Mouse (Mus musculus) kidney, embryonic 16.5 days (tissue): ENCODE results near the gene Fermt1. TPM values are rescaled to one million over a fixed set of nuclear protein-coding genes. Genes with fewer than 3 reads are reported as not detected.
A peak's percentile ranks its signal among the peaks of the same experiment; 100 is the strongest.

Experiments used
- ATAC-seq: fragments of 200-750 bp; cut with Nextera tagmentation; 2 replicates; pipeline ENCODE4 v1.8.0; 2017; ENCODE audit warnings: moderate TSS enrichment; ENCODE audit not compliant: low FRiP score, low TSS enrichment
- H3K27ac ChIP-seq: fragments of 300-500 bp; sonication (generic); 2 replicates; pipeline ENCODE4 v1.5.1; 2014; ENCODE audit warnings: low read length
- H3K27me3 ChIP-seq: fragments of 300-500 bp; sonication (generic); 2 replicates; pipeline ENCODE4 v1.6.1; 2014; ENCODE audit warnings: low read length, control low read depth, mixed read lengths; ENCODE audit not compliant: insufficient read depth
- H3K36me3 ChIP-seq: fragments of 300-500 bp; sonication (generic); 2 replicates; pipeline ENCODE4 v1.6.1; 2014; ENCODE audit warnings: low read length, control low read depth, mixed read lengths; ENCODE audit not compliant: insufficient read depth
- H3K4me1 ChIP-seq: fragments of 300-500 bp; sonication (generic); 2 replicates; pipeline ENCODE4 v1.6.1; 2014; ENCODE audit warnings: low read length, control low read depth, mixed read lengths; ENCODE audit not compliant: insufficient read depth
- H3K4me2 ChIP-seq: fragments of 300-500 bp; sonication (generic); replicated peaks from 2 replicates; pipeline ENCODE4 v1.6.1; 2014; ENCODE audit warnings: low read depth, low read length
- H3K4me3 ChIP-seq: fragments of 300-500 bp; sonication (generic); 2 replicates; pipeline ENCODE4 v1.5.1; 2014; ENCODE audit warnings: mild to moderate bottlenecking, low read length
- H3K9ac ChIP-seq: fragments of 300-500 bp; sonication (generic); replicated peaks from 2 replicates; pipeline ENCODE4 v1.6.1; 2014; ENCODE audit warnings: low read length
- H3K9me3 ChIP-seq: fragments of 300-500 bp; sonication (generic); 2 replicates; pipeline ENCODE4 v1.6.1; 2016; ENCODE audit warnings: low read length, control low read depth
- WGBS: fragments of 180-500 bp; shearing (Covaris S2); extraction: QIAGEN DNeasy Blood & Tissue Kit; methylation state at CpG from one replicate; pipeline ENCODE4 v1.1.7; 2014; 5-methylcytosine and 5-hydroxymethylcytosine counted together
- polyA plus RNA-seq: library from polyadenylated mRNA; unstranded; fragments of >200 nt; fragmentation: Nextera tagmentation; extraction: Ambion mirVana; gene quantifications from 2 replicates; pipeline ENCODE4 v1.2.1, GENCODE M21; 2015

The Fermt1 gene
- 13.7 and 15.8 TPM in 2 replicates for polyA plus RNA-seq

DNA sequence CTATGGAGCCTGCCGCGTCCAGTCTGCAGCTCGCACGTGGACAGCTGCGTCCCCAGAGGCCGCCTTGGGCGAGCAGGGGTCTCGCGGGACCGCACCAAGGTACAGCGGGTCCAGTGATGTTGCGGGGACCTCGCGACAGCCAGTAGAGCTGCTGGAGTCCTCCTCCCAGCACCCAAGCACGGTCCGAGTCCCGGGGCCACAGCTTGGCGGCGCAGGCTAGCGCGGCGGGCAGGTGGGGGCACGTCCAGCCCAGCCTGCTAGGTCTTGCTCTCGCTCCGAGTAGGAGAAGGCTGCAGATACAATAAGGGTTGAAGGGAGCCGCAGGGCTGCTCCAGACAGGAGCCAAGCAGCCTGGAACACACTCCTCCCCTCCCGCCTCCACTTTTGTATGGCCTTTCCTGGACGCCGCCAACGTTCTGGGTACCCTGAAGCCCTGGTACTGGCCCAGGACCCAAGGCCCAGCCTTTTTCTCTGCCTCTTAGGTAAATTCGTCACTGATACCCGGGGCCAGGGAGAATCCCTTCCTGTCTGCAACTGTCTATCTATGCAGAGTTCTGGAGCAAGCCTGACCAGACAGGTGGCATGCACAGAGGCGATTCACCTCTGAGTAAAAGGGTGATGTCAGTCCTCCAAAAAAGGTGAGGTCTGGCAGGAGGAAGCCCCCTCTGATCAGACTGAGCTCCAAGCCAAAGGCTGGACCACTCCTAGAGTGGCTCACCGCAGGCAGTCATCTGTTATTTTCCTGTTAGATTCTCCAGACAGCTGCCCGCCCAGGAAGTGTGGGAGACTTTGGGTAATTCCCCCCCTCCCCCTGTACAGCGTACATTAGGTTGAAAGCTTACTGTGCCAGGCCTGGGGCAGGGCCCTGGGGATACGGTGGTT is at the start of gene Fermt1:
Gene Fermt1 (minus strand): TSS at position 581 of the 882 bp plus-strand sequence.
- ATAC-seq = peak; percentile 93
- Histone ChIP-seq H3K27ac (peak within 1 kb of the TSS; percentile 26), H3K4me2 (peak within 1 kb of the TSS; percentile 53), H3K4me3 (peak within 1 kb of the TSS; percentile 42), H3K9ac (peak within 1 kb of the TSS; percentile 42), H3K36me3 (no peaks in the 10 kb centered on the region), H3K9me3 (no peaks in the 10 kb centered on the region), H3K4me1 (peaks cover 7% of the 10 kb centered on the region; the same call in 1 of the 2 replicates), H3K27me3 (peaks cover 46% of the 10 kb centered on the region)
- 2% methylated on average over 37 of the region's 37 CpGs for WGBS

DNA sequence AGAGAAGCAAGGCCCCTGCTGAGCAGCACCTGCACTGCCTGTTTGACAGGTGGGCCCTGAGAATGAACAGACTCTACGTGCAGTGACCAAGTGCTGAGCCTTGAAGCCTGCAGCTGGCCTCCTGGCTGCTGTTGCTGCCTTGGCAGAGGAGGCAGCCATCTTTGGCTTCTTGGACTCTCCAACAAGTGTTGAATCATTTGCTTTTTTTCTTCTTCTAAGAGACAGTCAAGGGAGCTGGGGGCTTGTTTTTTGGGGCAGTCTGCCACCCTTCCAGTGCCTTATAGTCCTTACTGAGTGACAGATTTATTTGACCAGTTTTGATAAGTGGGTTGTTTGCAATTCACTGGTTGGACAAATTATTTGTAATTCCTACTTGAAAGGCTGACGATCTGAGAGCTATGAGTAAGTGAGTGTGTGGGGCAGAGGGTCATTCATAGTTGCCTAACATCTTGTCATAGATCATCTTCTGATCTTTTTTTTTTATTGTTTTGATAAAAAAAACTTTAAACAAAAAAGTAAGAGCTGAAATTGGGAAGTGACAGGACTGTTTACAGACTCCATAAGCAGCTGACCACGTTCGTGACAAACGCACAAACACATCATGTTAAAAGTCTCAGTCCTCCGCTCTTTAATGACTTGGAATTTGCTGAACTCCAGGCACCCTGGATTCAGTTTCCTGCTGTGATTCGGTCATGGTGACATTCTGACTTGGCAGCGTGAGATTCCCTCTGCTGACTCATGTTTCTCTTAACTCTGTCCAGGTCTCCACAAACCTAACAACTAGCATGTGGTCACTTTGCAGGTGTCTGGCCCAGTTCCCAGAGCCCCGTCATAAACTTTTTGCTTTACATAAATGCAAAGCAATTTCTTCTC is 47.2 kb upstream of the Fermt1 start:
- Histone ChIP-seq H3K27ac (no peak overlapping the region), H3K36me3 (no peaks in the 10 kb centered on the region), H3K9ac (no peak overlapping the region), H3K9me3 (no peaks in the 10 kb centered on the region), H3K27me3 (no peaks in the 10 kb centered on the region), H3K4me3 (no peak overlapping the region), H3K4me2 (no peak overlapping the region), H3K4me1 (peaks cover 3% of the 10 kb centered on the region; the same call in 1 of the 2 replicates)
- no peak for ATAC-seq
- 44% methylated on average over 9 of the region's 9 CpGs for WGBS

DNA sequence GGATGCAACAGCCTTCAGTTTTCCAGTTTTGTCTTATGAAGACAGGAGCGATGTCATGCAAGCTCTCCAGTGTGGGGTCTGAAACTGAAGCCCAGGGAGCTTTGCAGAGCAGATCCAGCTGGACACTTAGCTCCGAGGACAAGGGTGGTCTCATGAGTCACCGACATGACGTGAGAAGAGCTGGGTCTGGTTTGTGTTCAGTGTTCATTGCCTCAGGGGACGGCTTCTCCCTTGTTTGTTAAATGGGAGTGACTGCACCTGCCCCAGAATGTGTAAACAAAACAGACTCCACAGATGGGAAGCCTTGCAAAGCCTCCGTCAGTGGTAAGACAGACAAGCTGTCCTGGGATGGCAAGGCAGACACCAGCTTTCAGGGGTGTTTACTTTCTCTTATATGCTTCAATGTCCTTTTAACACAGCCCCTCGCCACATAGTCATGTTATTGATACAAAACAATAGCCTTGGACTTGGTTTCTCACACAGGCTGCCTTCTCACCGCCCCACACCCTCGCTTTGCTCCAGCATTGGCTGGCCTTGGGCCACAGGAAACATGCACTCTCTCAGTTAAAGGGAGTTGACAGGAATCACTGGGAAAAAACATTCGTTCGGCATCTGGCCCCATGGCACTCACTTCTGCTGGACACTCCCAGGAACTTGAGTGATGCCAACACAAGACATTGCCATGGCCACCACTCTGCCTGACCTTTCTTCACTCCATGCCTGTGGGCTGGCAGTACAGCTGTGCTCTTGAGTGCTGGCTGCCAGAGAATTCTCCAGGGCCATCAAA is 44.3 kb upstream of the Fermt1 start:
- Histone ChIP-seq H3K9ac (no peak overlapping the region), H3K36me3 (no peaks in the 10 kb centered on the region), H3K27ac (no peak overlapping the region), H3K9me3 (no peaks in the 10 kb centered on the region), H3K4me1 (peaks cover 3% of the 10 kb centered on the region; the same call in 1 of the 2 replicates), H3K27me3 (no peaks in the 10 kb centered on the region), H3K4me3 (no peak overlapping the region), H3K4me2 (no peak overlapping the region)
- 55% methylated on average over 11 of the region's 11 CpGs for WGBS
- ATAC-seq = peak; percentile 57; the same call in 1 of the 2 replicates

DNA sequence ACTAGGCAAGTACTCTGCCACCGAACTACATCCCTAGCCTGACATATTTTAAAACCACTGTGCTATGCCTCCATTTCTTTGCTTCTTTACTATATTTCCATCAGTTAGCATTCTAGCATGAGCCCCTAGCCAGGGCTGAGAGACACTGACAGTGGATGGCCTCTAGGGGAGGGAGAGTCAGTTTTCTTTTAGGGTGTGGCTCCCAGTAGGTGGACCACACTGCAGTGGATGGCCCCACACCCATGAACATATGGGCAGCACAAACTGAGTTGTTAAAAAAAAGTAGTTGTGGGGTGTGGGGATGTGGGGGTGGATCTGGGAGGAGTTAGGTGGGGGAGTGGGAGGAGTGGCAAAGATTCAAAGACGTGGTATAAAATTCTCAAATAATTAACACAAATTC is 27.6 kb upstream of the Fermt1 start:
- ATAC-seq = no peak
- H3K4me1 ChIP-seq = no peaks in the 10 kb centered on the region
- H3K27me3 ChIP-seq = no peaks in the 10 kb centered on the region
- 73% methylated on average over 2 of the region's 2 CpGs for WGBS
- no peak overlapping the region for H3K4me2 ChIP-seq
- H3K9me3 ChIP-seq = no peaks in the 10 kb centered on the region
- no peak overlapping the region for H3K27ac ChIP-seq
- H3K36me3 ChIP-seq = no peaks in the 10 kb centered on the region
- no peak overlapping the region for H3K4me3 ChIP-seq
- no peak overlapping the region for H3K9ac ChIP-seq

DNA sequence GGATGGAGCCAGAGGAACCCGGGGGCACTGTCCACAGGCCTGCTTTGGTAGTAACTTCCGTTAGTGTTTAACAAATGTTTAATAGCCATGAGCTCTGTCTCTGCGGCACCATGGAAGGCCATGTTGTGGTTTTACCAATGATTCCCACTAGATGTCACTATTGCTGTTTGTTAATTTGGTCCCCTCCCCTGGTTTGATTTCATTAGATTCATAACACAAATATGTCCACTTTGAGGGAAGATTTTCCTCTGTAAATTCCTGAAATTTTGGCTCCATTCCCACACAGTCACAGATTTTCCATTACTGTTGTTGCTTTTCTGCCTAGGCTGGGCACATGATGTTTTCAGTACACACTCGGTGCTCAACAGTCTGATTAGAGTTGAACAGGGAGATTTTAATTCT is 25.1 kb upstream of the Fermt1 start:
- peak; percentile 67; the same call in 1 of the 2 replicates for ATAC-seq
- H3K27me3 ChIP-seq = no peaks in the 10 kb centered on the region
- H3K36me3 ChIP-seq = no peaks in the 10 kb centered on the region
- H3K4me1 ChIP-seq = no peaks in the 10 kb centered on the region
- no peak overlapping the region for H3K4me2 ChIP-seq
- no peaks in the 10 kb centered on the region for H3K9me3 ChIP-seq
- 25% methylated on average over 4 of the region's 4 CpGs for WGBS
- no peak overlapping the region for H3K27ac ChIP-seq
- H3K9ac ChIP-seq = no peak overlapping the region
- no peak overlapping the region for H3K4me3 ChIP-seq

DNA sequence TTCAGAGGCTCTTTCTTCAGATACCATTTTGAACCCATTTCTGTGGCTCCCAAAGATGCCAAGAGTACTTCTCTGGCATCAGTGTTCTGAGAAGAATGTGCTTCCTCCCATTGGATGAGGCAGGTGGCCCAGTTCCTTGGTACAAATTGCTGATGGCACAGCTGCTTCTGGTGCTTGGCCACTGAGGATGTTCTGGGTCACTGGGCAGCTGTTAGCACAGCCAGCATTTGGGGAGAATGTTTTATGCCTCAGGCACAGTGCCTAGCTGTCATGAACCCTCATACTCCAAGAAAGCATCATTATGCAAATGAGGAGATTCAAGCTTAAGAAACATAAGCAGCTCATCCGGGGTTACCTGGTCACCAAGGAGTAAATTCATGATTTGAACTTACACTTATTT is 12.1 kb upstream of the Fermt1 start:
- Histone ChIP-seq H3K9ac (no peak overlapping the region), H3K4me1 (no peaks in the 10 kb centered on the region), H3K4me3 (no peak overlapping the region), H3K27ac (no peak overlapping the region), H3K36me3 (no peaks in the 10 kb centered on the region), H3K9me3 (no peaks in the 10 kb centered on the region), H3K27me3 (no peaks in the 10 kb centered on the region), H3K4me2 (no peak overlapping the region)
- WGBS = 68% methylated on average over 1 of the region's 1 CpGs
- ATAC-seq = no peak

DNA sequence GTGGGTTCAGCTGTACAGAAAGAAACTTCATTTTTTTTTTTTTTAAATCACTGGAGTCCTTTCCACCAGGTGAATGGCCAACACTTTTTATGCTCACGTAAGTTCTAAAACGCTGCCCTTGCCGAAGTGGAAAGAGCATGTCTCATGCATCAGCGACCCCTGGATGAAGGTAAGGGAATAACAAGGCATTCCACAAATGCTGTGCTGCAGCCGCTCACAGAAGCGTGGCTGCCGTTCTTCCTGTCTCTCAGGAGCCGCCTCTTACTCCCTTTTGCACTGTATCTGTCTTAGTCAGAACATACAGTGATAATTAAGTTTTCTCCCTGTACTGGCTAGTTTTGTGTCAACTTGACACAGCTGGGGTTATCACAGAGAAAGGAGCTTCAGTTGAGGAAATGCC is 6.5 kb upstream of the Fermt1 start:
- no peak overlapping the region for H3K27ac ChIP-seq
- ATAC-seq = peak; percentile 82; the same call in 1 of the 2 replicates
- H3K9ac ChIP-seq = no peak overlapping the region
- H3K4me3 ChIP-seq = no peak overlapping the region
- no peaks in the 10 kb centered on the region for H3K36me3 ChIP-seq
- no peaks in the 10 kb centered on the region for H3K4me1 ChIP-seq
- H3K27me3 ChIP-seq = peaks cover 10% of the 10 kb centered on the region
- under 1% methylated on average over 8 of the region's 8 CpGs for WGBS
- 0 out of 2 replicates have a peak overlapping the region, but pooled peaks have one; percentile 15 for H3K4me2 ChIP-seq
- no peaks in the 10 kb centered on the region for H3K9me3 ChIP-seq

DNA sequence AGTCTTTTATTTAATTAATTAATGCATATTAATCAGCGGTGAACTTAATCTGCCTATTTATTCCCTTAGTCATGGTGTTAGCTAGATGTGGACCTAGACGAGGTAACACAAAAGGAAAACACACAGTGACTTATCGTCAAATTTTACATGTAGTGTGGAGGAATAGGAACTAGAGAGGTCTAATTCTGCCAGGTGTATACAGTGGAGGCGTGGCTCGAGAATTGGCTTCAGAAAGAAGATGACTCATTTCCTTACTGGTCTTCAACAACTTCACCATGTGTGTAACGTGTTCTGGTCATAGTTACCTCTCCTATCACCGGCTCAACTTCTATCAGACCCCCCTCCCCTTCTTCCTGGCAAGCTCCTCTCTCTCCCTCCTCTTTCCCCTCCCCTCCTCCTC is 2.5 kb upstream of the Fermt1 start:
- 80% methylated on average over 7 of the region's 7 CpGs for WGBS

DNA sequence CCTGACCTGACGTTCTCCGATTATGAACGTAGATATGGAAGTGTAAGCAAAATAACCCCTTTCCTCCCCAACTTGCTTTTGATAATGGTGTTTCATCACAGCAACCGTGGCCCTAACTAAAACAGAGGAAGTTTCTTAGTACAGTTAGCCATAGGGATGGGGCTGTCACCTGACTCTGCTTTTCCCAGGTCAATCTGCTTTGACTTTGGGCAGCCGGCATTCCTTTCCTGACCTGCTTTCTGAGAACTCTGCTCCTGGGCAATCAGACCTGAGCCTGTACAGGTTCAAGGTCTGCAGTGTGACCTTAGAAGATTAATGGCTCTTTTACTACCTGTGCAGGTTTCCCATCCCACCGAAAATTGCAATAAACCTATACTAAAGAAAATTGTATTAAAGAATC is 1.3 kb upstream of the Fermt1 start:
- H3K9ac ChIP-seq = no peak overlapping the region
- H3K36me3 ChIP-seq = no peaks in the 10 kb centered on the region
- no peak overlapping the region for H3K27ac ChIP-seq
- H3K4me2 ChIP-seq = no peak overlapping the region
- no peaks in the 10 kb centered on the region for H3K9me3 ChIP-seq
- WGBS = 69% methylated on average over 6 of the region's 6 CpGs
- ATAC-seq = no peak
- H3K27me3 ChIP-seq = peaks cover 42% of the 10 kb centered on the region
- H3K4me3 ChIP-seq = no peak overlapping the region
- H3K4me1 ChIP-seq = peaks cover 7% of the 10 kb centered on the region; the same call in 1 of the 2 replicates

More for the DNA sequence above, 2.5 kb upstream of the Fermt1 start:
- Histone ChIP-seq H3K27ac (no peak overlapping the region), H3K4me1 (peaks cover 7% of the 10 kb centered on the region; the same call in 1 of the 2 replicates), H3K9me3 (no peaks in the 10 kb centered on the region), H3K9ac (no peak overlapping the region), H3K36me3 (no peaks in the 10 kb centered on the region), H3K4me2 (no peak overlapping the region), H3K4me3 (no peak overlapping the region), H3K27me3 (peaks cover 39% of the 10 kb centered on the region)
- no peak for ATAC-seq
